7 mouse cellular contexts compared by ENCODE assay signal in genomic region chr12:52895672-52896460, GRCm38 (mm10).
DNase-seq lines count a peak whose midpoint lies in the region; ATAC-seq and TF ChIP-seq lines count a peak whose summit lies in the region.

No protein-coding gene starts in this region.

- peak; percentile 79 for TF ChIP-seq CTCF in layer of hippocampus, adult 2 months (conservative IDR thresholded peaks at IDR 0.05)

- ATAC-seq in forebrain, embryonic 11.5 days (replicated peaks; ENCODE audit: low FRiP score), result no peak; the same call in 1 of the 2 replicates

- no peak overlapping the region for H3K27ac ChIP-seq in forebrain, embryonic 11.5 days (ENCODE audit: low read depth, low read length)
- H3K27ac ChIP-seq in layer of hippocampus, adult 2 months, result peak overlapping the region; percentile 80

- H3K36me3 ChIP-seq in forebrain, embryonic 11.5 days (ENCODE audit: control insufficient read depth, insufficient read depth, low read length), result no peaks in the 10 kb centered on the region

- intact Hi-C loops in heart, postnatal 36 days (cut with DNase I), result loop anchor here (1.0 to 10.0 kb wide), 5 partner anchors 60 to 859 kb away; no protein-coding TSS in a partner anchor

- H3K27me3 ChIP-seq in forebrain, embryonic 11.5 days (ENCODE audit: control insufficient read depth, insufficient read depth, low read length), result no peaks in the 10 kb centered on the region

- no peak overlapping the region for H3K4me3 ChIP-seq in forebrain, embryonic 11.5 days (ENCODE audit: low read depth, low read length)
- H3K4me3 ChIP-seq in layer of hippocampus, adult 2 months, result peak overlapping the region; percentile 35; the same call in 1 of the 2 replicates

- WGBS in forebrain, embryonic 11.5 days, result 37% methylated on average over 5 of the region's 6 CpGs

- H3K9ac ChIP-seq in forebrain, embryonic 11.5 days (ENCODE audit: low read length), result no peak overlapping the region

- DNase-seq in Muller cell, postnatal 12 days (ENCODE audit: inconsistent ontology term), result peak; percentile 92
- DNase-seq in brain, embryonic 18.5 days (ENCODE audit: low read depth, low spot score), result peak; percentile 62
- peak; percentile 62 for DNase-seq in forebrain, embryonic 11.5 days (ENCODE audit: low spot score)
- DNase-seq in heart, postnatal 36 days, result peak; percentile 51 to 55
- DNase-seq in layer of hippocampus, adult 2 months (ENCODE audit: low spot score in 2 of 2), result peak; percentile 66 to 71
- peak; percentile 68 for DNase-seq in lung, postnatal 36 days
- DNase-seq in right cerebral cortex, postnatal 25 days, result peak; percentile 46

- no peaks in the 10 kb centered on the region for H3K9me3 ChIP-seq in forebrain, embryonic 11.5 days (ENCODE audit: control insufficient read depth, low read length)

- no peaks in the 10 kb centered on the region for H3K4me1 ChIP-seq in forebrain, embryonic 11.5 days (replicated peaks; ENCODE audit: control insufficient read depth, insufficient read depth, low read length)

- H3K4me2 ChIP-seq in forebrain, embryonic 11.5 days (ENCODE audit: low read depth, low read length, severe bottlenecking), result no peak overlapping the region
